Mouse (Mus musculus): Measurements from ENCODE around the gene Snapc3.
"Not testable (repeated sequence)": the region's sequence is repeated elsewhere in the genome, so short reads cannot be mapped to it uniquely, and the experiment has no call there.

Snapc3 gene

DNA sequence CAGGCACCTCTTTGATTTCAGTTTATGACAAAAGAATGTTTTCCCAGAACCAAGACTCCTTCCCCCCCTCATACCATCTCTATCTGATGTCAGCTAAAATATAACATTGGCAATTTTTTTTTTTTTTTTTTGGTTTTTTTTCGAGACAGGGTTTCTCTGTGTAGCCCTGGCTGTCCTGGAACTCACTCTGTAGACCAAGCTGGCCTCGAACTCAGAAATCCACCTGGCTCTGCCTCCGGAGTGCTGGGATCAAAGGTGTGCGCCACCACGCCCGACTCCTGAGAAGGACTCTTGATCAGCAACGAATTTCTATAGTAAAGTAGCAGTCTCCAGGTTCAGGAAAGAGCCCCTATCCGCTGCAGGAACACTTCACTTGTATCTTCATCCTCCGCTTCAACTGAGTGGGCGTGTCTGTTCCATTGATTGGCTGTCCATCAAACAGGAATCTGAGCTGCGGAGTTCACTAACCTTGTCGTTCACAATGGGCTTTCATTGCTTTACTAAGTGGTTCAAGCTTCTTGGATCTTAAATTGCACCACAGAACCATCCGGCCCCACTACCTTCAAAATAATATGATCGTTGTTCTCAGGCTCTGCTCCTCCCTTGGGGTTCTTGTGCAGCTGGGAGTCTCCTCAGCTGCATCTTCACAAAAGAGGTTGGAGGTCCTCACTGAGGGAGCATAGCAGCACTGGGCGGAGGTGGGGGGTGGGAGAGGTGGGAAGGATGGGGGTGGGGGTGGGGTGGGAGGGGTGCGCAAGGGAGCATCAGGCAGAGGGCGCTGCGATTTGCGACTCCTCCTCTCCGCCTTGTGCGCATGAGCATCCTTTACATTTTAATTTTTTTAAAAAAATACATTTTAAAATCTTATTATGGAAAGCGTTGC lies 82.9 kb downstream of the Snapc3 start:
- no peak for DNase-seq (ENCODE audit: low spot score)

DNA sequence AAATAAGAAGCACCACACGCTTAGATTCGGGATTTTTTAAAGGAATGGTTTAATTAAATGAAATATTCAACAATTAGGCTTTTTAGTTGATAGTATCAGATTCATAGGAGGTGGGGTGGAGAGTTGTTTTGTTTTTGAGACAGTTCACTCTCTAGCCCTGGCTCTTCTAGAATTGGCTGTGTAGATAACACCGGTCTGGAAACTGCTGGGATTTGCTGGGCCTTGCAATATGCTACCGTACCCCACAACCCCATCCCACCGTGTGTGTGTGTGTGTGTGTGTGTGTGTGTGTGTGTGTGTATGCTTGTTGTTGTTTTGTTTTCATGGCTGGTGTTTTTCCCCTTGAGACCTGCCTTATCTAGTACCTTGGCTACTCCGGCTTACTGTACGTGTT lies 83.5 kb downstream of the Snapc3 start:
- DNase-seq (ENCODE audit: low spot score) = no peak

DNA sequence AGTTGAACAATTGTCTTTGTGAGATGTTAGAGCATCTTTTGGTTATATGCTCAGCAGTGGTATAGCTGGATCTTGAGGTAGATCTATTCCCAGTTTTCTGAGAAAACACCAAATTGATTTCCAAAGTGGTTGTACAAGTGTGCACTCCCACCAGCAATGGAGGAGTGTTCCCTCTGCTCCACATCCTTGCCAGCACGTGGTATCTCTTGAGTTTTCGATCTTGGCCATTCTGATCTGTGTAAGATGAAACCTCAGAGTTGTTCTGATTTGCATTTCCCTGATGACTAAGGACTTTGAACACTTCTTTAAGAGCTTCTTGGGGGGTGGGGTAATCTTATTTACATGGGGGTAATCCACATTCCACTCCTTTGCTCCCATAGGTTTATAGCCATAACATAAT lies 92.1 kb downstream of the Snapc3 start:
- no peak for DNase-seq (ENCODE audit: low spot score)

DNA sequence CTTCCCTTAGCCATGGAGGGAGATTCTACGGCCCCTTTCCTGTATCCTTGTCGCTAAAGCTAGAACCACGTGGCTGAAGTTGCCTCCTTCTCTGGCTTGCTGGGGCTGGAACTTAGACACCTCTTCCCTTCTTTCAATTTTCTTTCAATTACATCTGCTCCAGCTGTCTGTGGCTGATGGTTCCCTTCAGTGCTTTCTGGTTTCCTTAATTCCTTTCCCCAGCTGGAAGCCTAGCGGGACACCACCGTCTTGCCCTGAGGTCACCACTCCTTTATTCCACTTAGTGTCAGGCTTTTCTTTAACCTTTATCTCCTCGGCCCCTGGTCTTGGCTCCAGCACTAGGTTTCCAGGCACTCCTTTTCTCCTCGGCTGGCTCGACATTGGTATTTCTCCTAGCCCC lies 93.6 kb downstream of the Snapc3 start:
- DNase-seq (ENCODE audit: low spot score) = no peak

DNA sequence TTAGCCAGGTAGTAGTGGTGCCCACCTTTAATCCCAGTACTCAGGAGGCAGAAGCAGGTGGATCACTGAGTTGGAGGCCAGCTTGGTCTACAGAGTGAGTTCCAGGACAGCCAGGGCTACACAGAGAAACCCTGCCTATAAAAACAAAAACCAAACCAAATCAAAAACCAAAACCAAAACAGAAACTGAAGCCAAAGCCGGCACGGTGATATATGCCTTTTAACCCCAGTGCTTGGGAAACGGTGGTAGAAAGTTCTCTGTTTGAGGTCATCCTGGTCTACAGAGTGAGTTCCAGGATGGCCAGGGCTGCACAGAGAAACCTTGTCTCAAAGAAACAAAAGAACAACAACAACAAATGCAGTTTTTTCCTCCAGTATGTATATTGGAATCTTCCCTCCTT lies 94.7 kb downstream of the Snapc3 start:
- no peak for DNase-seq (ENCODE audit: low spot score)

DNA sequence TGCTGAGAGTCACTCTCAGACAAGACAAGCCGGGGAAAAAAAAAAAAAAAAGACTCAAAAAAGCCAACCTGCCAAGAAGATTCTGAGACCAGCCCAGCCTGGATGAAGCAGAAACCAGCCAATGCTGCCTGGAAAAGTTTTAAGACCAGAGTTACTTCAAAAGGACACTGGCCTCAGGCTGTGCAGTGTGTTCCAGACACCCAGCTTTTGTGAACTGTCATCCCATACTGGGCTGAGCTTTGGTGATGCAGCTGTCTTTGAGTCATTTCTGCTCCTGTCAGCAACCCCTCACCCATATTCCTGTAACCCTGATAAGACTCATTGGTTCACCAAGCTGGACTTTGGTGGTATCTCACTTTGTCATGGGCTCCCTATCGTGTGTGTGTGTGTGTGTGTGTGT lies 95.1 kb downstream of the Snapc3 start:
- no peak for DNase-seq (ENCODE audit: low spot score)

DNA sequence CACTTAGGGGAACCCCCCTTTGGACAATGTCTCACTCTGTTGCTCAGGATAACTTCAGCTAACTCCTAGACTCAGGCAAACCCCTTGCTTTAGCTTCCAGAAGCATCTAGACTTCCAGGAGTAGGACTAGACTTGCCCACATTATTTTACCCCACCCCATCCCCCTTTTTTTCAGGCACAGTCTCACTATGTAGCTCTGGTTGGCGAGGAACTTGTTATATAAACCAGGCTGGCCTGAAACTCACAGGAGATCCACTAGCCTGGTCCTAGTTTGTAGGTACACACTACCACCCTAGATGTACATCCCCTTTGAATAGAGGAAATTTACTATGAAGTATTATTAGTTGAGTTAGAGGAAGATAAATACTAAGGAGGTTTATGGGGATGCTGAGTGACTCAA lies 96.7 kb downstream of the Snapc3 start:
- no peak for DNase-seq (ENCODE audit: low spot score)

DNA sequence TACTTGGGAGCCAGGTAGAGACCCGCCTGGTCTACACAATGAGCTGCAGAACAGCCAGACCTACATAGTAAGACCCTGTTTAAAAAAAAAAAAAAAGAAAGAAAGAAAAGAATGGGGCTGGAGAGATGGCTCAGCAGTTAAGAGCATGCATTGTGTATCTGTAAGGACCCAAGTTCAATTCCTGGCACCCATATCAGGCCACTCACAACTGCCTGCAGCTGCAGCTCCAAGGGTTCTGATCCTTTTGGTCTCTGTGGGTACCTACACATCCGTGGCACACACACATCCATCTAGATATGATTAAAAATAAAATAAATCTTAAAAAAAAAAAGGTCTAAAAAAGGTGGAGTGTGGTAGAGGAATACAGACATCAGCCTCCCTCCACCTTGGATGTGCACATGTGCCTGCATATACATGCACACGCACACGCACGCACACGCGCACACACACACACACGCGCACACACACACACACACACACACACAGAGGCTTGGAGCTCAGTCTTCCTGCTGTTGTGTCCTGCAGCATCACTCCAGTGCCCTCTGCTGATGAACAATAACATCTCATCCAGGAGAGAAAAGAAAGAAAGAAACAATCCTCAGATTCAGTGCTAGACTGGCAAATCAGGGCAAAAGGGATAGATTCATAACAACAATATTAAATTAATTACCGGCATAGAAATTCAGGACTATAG lies 97.6 kb downstream of the Snapc3 start:
- no peak for DNase-seq (ENCODE audit: low spot score)

DNA sequence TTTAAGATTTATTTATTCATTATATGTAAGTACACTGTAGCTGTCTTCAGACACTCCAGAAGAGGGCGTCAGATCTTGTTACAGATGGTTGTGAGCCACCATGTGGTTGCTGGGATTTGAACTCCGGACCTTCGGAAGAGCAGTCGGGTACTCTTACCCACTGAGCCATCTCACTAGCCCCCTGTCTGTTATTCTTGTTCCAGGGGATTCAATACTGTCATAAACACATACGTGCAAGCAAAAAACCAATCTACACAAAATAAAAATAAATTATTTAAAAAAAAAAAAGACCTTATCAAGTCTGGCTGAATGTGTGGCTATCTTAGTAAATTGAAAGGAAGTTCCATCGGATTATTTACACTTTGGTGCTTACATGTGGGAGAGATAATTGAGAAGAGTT lies 98.6 kb downstream of the Snapc3 start:
- not testable (repeated sequence) for DNase-seq (ENCODE audit: low spot score)
